Mouse (Mus musculus) lung, adult 2 months (tissue): ENCODE results near the gene Ctnna3. TPM values are rescaled to one million over a fixed set of nuclear protein-coding genes. Genes with fewer than 3 reads are reported as not detected.

Source experiments
- DNase-seq: peaks from one replicate; pipeline ENCODE4 v3.0.0; 2022
- H3K4me1 ChIP-seq: fragments of 200-500 bp; 2 replicates; pipeline ENCODE4 v1.6.1; 2011; ENCODE audit warnings: low read length; ENCODE audit not compliant: control insufficient read depth, insufficient read depth
- H3K4me3 ChIP-seq: fragments of 200-500 bp; replicated peaks from 2 replicates; pipeline ENCODE3; 2011; ENCODE audit warnings: low read depth, mild to moderate bottlenecking, control low read depth, low read length; ENCODE audit errors: extremely low read depth
- CTCF ChIP-seq: fragments of 200-500 bp; IDR thresholded peaks from 2 replicates; pipeline ENCODE4 v1.5.1; 2011; ENCODE audit warnings: mild to moderate bottlenecking, low read length, control low read depth; ENCODE audit not compliant: insufficient read depth
- POLR2A ChIP-seq: fragments of 200-500 bp; IDR thresholded peaks from 2 replicates; pipeline ENCODE4 v1.6.1; 2011; ENCODE audit warnings: low read depth, mild to moderate bottlenecking, control low read depth, low read length, borderline replicate concordance; ENCODE audit errors: extremely low read depth
- WGBS: fragments of 180-500 bp; shearing (Covaris S2); methylation state at CpG from one replicate; pipeline ENCODE4 v1.1.7; 2018; 5-methylcytosine and 5-hydroxymethylcytosine counted together
- polyA plus RNA-seq: library from polyadenylated mRNA; depleted of rRNA; stranded (reverse); fragments of >200 nt; gene quantifications from 2 replicates; pipeline ENCODE4 v1.2.3, GENCODE M21; 2012

The Ctnna3 gene
- polyA plus RNA-seq, 1 experiment: 0.33 TPM

DNA sequence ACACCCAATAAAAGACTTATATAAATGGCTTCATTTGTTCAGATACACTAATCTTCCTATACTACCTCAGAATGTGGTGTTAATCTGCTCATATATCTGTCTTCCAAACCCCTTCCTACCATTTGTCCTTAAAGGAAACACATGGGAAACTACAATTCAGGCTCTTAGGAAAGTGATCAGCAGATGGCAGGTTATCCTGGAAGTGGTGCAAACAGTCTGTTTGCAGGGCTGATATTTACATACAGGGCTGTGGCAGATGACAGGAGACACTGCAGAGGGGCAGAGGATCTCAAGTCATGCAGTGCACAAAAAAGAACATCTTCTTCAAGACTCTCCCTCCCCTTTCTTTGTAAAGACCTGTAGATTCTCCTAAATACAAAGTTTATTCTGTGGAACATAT is 1008.8 kb downstream of the Ctnna3 start:
- H3K4me3 ChIP-seq: no peak overlapping the region
- no peak for DNase-seq
- H3K4me1 ChIP-seq: no peaks in the 10 kb centered on the region
- no peak for TF ChIP-seq POLR2A
- no peak for TF ChIP-seq CTCF

DNA sequence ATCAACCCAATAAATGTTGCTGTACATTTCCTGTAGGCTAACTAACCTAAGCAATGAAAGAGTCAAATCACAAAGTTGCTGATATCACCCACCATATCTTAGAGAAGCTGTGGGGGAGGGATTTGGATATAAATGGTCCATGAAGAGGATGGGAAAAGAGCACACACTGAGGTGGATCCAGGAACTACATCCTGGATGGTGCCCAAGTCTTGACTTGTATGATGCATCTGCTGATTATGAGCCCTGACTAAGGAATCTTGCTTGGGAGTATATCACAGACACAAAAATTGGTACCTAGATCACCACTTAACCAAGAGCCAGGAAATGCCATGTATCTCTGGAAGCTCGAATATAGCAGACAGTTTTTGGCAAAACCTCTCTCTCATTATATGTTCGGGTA is 1018.7 kb downstream of the Ctnna3 start:
- no peaks in the 10 kb centered on the region for H3K4me1 ChIP-seq
- 60% methylated on average over 2 of the region's 2 CpGs for WGBS
- TF ChIP-seq POLR2A (no peak), CTCF (no peak)
- DNase-seq: no peak
- no peak overlapping the region for H3K4me3 ChIP-seq

DNA sequence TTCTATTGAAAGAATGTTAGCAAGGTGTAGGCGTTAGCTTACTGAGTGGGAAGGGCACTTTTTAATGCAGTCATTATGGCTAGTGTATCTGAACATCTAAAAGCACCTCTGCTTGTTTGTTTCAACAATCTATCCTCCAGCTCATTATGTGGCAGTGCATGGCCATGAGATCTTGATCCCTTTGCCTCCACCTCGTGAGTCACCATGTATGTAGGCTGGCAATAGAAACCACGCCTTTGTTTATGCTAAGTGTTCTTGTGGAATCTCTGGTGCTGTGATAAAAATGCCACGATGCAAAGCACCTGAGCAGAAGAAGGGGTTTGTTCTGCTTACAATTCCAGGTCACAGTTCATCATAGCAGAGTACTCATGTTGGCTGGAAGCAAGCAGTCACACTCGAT is 1053.4 kb downstream of the Ctnna3 start:
- WGBS: 63% methylated on average over 5 of the region's 5 CpGs
- no peak for TF ChIP-seq CTCF
- no peak for TF ChIP-seq POLR2A
- Histone ChIP-seq H3K4me1 (no peaks in the 10 kb centered on the region), H3K4me3 (no peak overlapping the region)
- DNase-seq: no peak

DNA sequence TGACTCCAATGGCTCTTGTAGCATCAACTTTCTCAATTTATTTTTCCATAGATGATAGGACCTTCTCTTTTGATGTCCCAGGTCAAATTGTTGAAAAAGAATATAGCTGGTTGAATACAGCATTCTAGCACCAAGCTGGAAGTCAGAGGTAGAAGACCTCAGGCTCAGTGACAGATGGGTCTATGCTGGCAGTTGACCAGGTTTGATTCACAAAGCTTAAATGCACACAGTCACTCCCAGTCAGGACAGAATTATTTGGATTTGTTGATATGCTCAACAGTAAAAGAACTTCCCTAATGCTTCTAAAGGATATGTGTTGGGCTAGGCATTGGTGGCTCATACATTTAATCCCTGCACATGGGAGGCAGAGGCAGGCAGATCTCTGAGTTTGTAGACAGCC is 1059.6 kb downstream of the Ctnna3 start:
- Histone ChIP-seq H3K4me3 (no peak overlapping the region), H3K4me1 (no peaks in the 10 kb centered on the region)
- DNase-seq: no peak
- TF ChIP-seq CTCF (no peak), POLR2A (no peak)

DNA sequence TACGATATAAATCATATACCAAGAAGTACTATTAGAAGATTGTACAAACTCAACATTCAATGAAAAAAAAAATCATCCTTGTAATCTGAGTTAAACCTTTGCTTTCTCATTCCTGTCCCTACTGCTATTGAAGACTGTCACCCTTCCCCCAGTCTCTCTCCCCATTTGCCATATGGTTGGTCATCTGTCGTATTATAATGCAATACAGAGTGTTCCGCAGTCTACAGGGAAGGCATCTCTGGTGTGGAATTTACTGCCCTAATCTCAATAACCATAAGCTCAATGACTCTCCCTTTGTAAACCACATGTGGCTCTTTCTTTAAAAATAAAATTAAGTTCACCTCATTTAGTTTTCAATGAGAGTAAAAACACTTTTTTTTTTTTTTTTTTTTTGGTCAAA is 1113.7 kb downstream of the Ctnna3 start:
- DNase-seq: no peak
- 81% methylated on average over 3 of the region's 3 CpGs for WGBS
- H3K4me3 ChIP-seq: no peak overlapping the region
- TF ChIP-seq POLR2A (no peak), CTCF (no peak)
- H3K4me1 ChIP-seq: no peaks in the 10 kb centered on the region

DNA sequence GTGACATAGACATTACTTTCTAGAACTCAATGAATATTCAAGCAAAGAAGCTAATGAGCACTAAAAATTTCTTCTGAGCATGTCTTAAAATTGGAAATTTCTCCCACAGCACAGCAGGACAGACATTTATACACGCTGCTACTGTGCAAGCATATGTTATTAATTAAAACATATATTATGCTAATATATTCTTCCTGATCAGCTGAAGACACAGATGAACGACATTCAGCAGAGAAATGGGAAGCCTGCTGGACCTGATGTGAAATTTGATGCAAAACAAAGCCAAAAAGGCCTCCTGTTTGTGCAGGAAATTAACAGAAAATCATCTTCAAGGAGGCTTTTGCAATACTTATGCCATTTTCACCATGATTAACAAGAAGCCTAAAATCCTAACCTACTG is 1114.5 kb downstream of the Ctnna3 start:
- Histone ChIP-seq H3K4me1 (no peaks in the 10 kb centered on the region), H3K4me3 (no peak overlapping the region)
- TF ChIP-seq CTCF (no peak), POLR2A (no peak)
- 54% methylated on average over 2 of the region's 2 CpGs for WGBS
- no peak for DNase-seq

DNA sequence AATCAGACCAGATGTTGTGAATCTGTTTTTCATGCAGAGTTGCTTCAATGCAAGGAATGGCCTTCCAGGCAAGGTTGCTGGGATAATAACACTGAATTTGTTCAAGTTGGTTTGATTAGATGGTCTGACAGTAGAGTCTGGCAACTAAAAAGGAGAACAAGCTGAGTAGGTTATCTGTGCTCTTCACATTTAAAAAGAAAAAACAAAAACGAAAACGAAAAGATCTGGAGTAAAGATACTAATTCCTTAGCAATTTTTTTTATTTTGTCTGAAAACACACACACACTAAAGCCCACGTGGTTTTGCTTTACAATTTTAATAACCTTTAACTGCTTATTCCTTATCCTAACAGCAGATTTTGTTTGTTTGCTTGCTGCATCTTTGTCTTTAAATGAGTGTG is 1141.4 kb downstream of the Ctnna3 start:
- no peak for DNase-seq
- no peaks in the 10 kb centered on the region for H3K4me1 ChIP-seq
- TF ChIP-seq POLR2A (no peak), CTCF (no peak)
- no peak overlapping the region for H3K4me3 ChIP-seq
- WGBS: 82% methylated on average over 3 of the region's 3 CpGs

DNA sequence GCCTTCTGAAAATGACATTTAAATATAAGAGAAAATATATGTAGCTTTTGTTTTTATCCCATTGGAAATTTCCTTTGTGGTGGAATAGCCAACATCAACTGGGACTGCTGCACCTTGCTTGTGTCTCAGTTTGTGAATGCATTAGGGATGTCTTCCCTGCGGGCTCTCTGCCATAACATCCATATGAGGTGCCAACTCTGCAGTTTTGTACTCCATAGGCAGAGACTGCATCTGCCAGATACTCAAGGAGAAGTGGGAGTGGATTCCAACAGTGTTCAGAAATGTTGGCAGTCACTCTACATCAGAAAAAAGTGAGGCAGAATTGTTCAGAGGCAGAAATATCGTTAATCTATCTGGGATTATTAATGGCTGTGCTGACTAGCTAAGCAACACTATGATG is 1158.2 kb downstream of the Ctnna3 start:
- 68% methylated on average over 2 of the region's 2 CpGs for WGBS
- no peak for TF ChIP-seq CTCF
- DNase-seq: no peak

DNA sequence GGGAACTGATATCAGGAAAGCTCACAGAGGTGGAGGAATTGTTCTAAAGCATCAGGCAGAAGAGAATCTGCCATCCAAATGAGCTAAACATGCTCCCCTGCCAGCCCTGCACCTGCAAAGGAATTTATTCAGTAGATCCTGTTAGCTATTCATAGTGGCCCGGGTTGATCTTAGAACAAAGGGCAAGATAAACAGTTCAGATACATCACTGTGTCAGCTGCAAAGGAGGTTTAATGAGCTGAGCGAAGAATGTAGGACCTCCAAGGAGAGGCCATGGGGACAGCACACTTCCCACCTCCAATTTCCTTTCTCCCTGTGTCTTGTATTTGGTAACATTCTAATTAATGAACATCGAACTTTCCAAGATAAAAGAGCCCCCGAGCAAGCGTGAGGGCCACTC is 1206.9 kb downstream of the Ctnna3 start:
- Histone ChIP-seq H3K4me3 (no peak overlapping the region), H3K4me1 (no peaks in the 10 kb centered on the region)
- TF ChIP-seq CTCF (no peak), POLR2A (no peak)
- no peak for DNase-seq
- WGBS: 42% methylated on average over 5 of the region's 5 CpGs

More for the DNA sequence above, 1158.2 kb downstream of the Ctnna3 start:
- H3K4me3 ChIP-seq: no peak overlapping the region
- H3K4me1 ChIP-seq: no peaks in the 10 kb centered on the region

DNA sequence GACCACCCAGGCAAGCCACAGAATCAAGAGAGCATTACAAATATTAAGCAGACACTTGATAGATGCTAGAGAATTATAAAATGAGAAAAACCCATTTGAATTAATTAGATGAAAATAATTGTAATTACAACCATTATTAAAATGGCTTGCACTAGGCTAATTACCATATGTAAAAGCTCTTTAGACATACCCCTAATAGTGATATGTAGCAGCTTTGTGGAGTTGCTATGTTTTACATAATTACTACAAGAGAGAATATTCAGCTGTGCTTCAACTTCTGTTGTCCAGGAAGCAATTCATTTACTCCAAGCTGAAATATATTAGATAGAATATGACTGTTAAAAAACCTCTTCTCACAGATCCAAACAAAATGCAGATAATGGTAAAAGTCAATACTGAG is 1209.2 kb downstream of the Ctnna3 start:
- no peaks in the 10 kb centered on the region for H3K4me1 ChIP-seq
- no peak for TF ChIP-seq CTCF
- no peak for TF ChIP-seq POLR2A
- DNase-seq: no peak
- H3K4me3 ChIP-seq: no peak overlapping the region

DNA sequence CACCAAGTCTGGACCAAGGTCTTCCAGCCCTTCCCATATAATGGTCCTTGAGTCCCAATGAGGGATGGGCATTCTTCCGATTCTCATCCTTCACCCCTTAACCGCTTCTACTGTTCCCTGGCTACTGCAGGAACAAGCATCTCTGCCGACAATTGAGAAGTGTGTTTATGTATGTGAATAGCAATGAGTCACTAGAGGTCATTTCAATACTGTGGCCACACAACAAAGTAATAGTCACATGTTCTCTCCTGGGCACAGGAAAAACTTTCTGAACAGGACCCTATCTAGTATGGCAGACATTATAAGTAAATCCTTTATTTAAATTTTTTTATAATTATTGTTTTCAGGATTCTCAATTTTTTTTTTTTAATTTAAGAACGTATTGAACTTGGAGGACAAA is 1211.2 kb downstream of the Ctnna3 start:
- no peak for DNase-seq
- WGBS: 43% methylated on average over 4 of the region's 4 CpGs
- TF ChIP-seq POLR2A: no peak
- no peak for TF ChIP-seq CTCF
- Histone ChIP-seq H3K4me3 (no peak overlapping the region), H3K4me1 (no peaks in the 10 kb centered on the region)
